Mouse (Mus musculus) heart, embryonic 14.5 days (tissue): ENCODE measurements around the gene Vps54. TPM values are rescaled to one million over a fixed set of nuclear protein-coding genes. Genes with fewer than 3 reads are reported as not detected.

Source experiments
- ATAC-seq: fragments of 200-750 bp; cut with Nextera tagmentation; 2 replicates; pipeline ENCODE4 v1.8.0; 2017; ENCODE audit warnings: low read depth, moderate TSS enrichment; ENCODE audit not compliant: insufficient number of reproducible peaks, insufficient read depth, low FRiP score
- H3K27ac ChIP-seq, 2 experiments: fragments of 200-500 bp in 1 of 2; fragments of 300-500 bp in 1 of 2; sonication (generic) in 1 of 2; replicated peaks in 1 of 2; 2 replicates each; pipeline ENCODE4 v1.5.1; 2012 to 2014; ENCODE audit warnings: low read depth in 2 of 2, low read length in 2 of 2, control low read depth in 1 of 2, mild to moderate bottlenecking in 1 of 2, mixed read lengths in 1 of 2; ENCODE audit not compliant: control insufficient read depth in 1 of 2, insufficient read depth in 1 of 2
- H3K27me3 ChIP-seq: fragments of 300-500 bp; sonication (generic); 2 replicates; pipeline ENCODE4 v1.6.1; 2014; ENCODE audit warnings: mild to moderate bottlenecking, low read length, control low read depth; ENCODE audit not compliant: control insufficient read depth, insufficient read depth
- H3K36me3 ChIP-seq: fragments of 300-500 bp; sonication (generic); 2 replicates; pipeline ENCODE4 v1.6.1; 2014; ENCODE audit warnings: mild to moderate bottlenecking, control low read depth, low read length, mixed read lengths; ENCODE audit not compliant: control insufficient read depth, insufficient read depth
- H3K4me1 ChIP-seq, 2 experiments: fragments of 200-500 bp in 1 of 2; fragments of 300-500 bp in 1 of 2; sonication (generic) in 1 of 2; 2 replicates each; pipeline ENCODE4 v1.6.1; 2012 to 2014; ENCODE audit warnings: low read length in 2 of 2, control low read depth in 1 of 2, mixed read lengths in 1 of 2; ENCODE audit not compliant: control insufficient read depth in 2 of 2, insufficient read depth in 2 of 2
- H3K4me2 ChIP-seq: fragments of 300-500 bp; sonication (generic); 2 replicates; pipeline ENCODE4 v1.6.1; 2014; ENCODE audit warnings: mild to moderate bottlenecking, low read length
- H3K4me3 ChIP-seq, 2 experiments: fragments of 200-500 bp in 1 of 2; fragments of 300-500 bp in 1 of 2; sonication (generic) in 1 of 2; 2 replicates each; pipeline ENCODE4 v1.5.1; 2012 to 2014; ENCODE audit warnings: low read length in 2 of 2, mild to moderate bottlenecking in 2 of 2, control low read depth in 1 of 2, low read depth in 1 of 2, moderate library complexity in 1 of 2; ENCODE audit not compliant: control insufficient read depth in 1 of 2, insufficient read depth in 1 of 2
- H3K9ac ChIP-seq: fragments of 300-500 bp; sonication (generic); 2 replicates; pipeline ENCODE4 v1.6.1; 2014; ENCODE audit warnings: mild to moderate bottlenecking, low read length
- H3K9me3 ChIP-seq: fragments of 300-500 bp; sonication (generic); 2 replicates; pipeline ENCODE4 v1.6.1; 2016; ENCODE audit warnings: low read length, control low read depth; ENCODE audit not compliant: control insufficient read depth
- WGBS: fragments of 180-500 bp; shearing (Covaris S2); extraction: QIAGEN DNeasy Blood & Tissue Kit; methylation state at CpG from one replicate; pipeline ENCODE4 v1.1.7; 2014; 5-methylcytosine and 5-hydroxymethylcytosine counted together
- polyA plus RNA-seq: library from polyadenylated mRNA; unstranded; fragments of >200 nt; fragmentation: Nextera tagmentation; extraction: Ambion mirVana; gene quantifications from 2 replicates; pipeline ENCODE4 v1.2.1, GENCODE M21; 2014

Gene Vps54
- polyA plus RNA-seq, 1 experiment from 2014 or later, result 12.3 TPM

DNA sequence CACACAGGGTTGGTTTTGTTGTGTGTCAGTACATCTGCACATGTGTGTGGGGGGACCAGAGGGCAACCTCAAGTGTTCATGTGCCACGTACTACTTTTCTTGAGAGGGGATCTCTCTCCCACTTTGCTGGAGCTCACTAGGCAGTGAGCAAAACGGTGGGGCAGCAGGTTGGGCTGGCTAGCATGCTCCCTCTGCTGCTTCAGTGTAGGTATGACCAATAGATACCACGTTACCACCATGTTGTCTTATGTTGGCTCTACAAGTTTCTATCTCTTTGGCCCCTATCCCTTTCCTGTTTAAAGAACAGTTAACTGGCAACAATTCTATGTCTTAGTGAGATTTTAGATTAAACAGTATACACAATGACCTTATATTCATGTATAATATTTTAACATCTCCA is 83.3 kb downstream of the Vps54 start:
- Histone ChIP-seq H3K27me3 (no peaks in the 10 kb centered on the region), H3K27ac (no peak overlapping the region; a peak in 1 of 4 replicates), H3K4me2 (no peak overlapping the region), H3K36me3 (peaks cover 88% of the 10 kb centered on the region), H3K9ac (no peak overlapping the region), H3K9me3 (no peaks in the 10 kb centered on the region), H3K4me3 (no peak overlapping the region), H3K4me1 (peaks cover 0 to 3% of the 10 kb centered on the region in 2 experiments; a peak in 1 of 4 replicates)
- 74% methylated on average over 3 of the region's 3 CpGs for WGBS
- no peak for ATAC-seq

DNA sequence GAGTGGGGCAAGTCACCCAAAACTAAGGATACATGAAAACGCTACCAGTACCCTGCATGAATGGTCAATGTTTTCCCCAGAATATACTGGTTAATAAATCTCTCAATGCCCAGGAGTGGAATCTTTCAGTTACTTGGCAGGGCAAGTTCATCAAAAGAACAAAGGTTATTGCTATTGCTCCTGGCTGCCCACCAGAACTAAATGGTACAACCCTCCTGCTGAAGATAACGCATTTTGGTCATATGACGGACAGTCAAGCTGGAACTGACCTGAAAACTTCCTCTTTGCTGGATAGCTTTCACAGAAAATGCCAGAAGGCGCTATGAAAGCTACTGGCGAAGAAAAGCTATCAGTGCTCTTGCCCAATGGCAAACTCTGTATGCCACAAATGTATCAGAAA is 86.7 kb downstream of the Vps54 start:
- no peak overlapping the region for H3K9ac ChIP-seq
- 92% methylated on average over 5 of the region's 5 CpGs for WGBS
- H3K4me3 ChIP-seq, result no peak overlapping the region
- H3K36me3 ChIP-seq, result peaks cover 93% of the 10 kb centered on the region
- no peaks in the 10 kb centered on the region for H3K9me3 ChIP-seq
- no peak for ATAC-seq
- no peak overlapping the region for H3K27ac ChIP-seq
- peaks cover 0 to 3% of the 10 kb centered on the region in 2 experiments; a peak in 1 of 4 replicates for H3K4me1 ChIP-seq
- no peaks in the 10 kb centered on the region for H3K27me3 ChIP-seq
- no peak overlapping the region for H3K4me2 ChIP-seq

DNA sequence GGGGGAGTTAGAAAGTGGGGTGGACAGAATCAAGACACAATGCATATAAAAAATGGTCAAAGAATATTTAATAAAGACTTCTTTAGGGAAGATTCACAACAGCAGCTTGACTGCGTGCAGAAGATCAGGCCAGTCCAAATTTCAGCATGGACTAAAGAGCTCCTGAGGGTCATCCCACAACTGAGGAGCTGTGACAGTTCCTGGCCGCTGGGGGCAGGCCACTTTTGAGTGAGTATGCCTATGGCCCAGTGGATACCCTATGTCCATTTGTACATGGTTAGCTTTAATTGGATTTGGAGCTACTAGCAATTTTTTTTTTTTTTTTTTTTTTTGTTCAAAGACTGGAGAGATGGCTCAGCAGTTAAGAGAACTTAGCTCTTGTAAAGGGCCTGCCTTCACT is 87.7 kb downstream of the Vps54 start:
- H3K27ac ChIP-seq, result no peak overlapping the region
- WGBS, result 64% methylated on average over 2 of the region's 2 CpGs
- no peak overlapping the region for H3K9ac ChIP-seq
- no peaks in the 10 kb centered on the region for H3K9me3 ChIP-seq
- H3K36me3 ChIP-seq, result peaks cover 93% of the 10 kb centered on the region
- H3K4me1 ChIP-seq, result no peaks in the 10 kb centered on the region
- H3K4me3 ChIP-seq, result no peak overlapping the region
- no peak for ATAC-seq
- no peak overlapping the region for H3K4me2 ChIP-seq
- H3K27me3 ChIP-seq, result no peaks in the 10 kb centered on the region

GRCm38 (mm10) chr11:21327486-21327885 is 88.4 kb downstream of the Vps54 start:
- H3K9ac ChIP-seq, result no peak overlapping the region
- H3K27ac ChIP-seq, result no peak overlapping the region
- no peaks in the 10 kb centered on the region for H3K27me3 ChIP-seq
- no peak overlapping the region for H3K4me2 ChIP-seq
- WGBS, result 84% methylated on average over 5 of the region's 5 CpGs
- no peak overlapping the region for H3K4me3 ChIP-seq
- no peaks in the 10 kb centered on the region for H3K9me3 ChIP-seq
- ATAC-seq, result no peak
- peaks cover 93% of the 10 kb centered on the region for H3K36me3 ChIP-seq
- no peaks in the 10 kb centered on the region for H3K4me1 ChIP-seq

GRCm38 (mm10) chr11:21328141-21328540 is 89.1 kb downstream of the Vps54 start:
- Histone ChIP-seq H3K9me3 (no peaks in the 10 kb centered on the region), H3K4me1 (no peaks in the 10 kb centered on the region), H3K4me2 (no peak overlapping the region), H3K27me3 (no peaks in the 10 kb centered on the region), H3K27ac (no peak overlapping the region), H3K36me3 (peaks cover 94% of the 10 kb centered on the region), H3K4me3 (no peak overlapping the region), H3K9ac (no peak overlapping the region)
- ATAC-seq, result no peak
- 67% methylated on average over 5 of the region's 5 CpGs for WGBS

- no peak overlapping the region for H3K4me3 ChIP-seq
- H3K27ac ChIP-seq, result no peak overlapping the region
- H3K27me3 ChIP-seq, result no peaks in the 10 kb centered on the region
- H3K36me3 ChIP-seq, result peaks cover 76% of the 10 kb centered on the region
- no peak overlapping the region for H3K4me2 ChIP-seq
- no peaks in the 10 kb centered on the region for H3K9me3 ChIP-seq
- H3K9ac ChIP-seq, result no peak overlapping the region
- WGBS, result 94% methylated on average over 5 of the region's 5 CpGs
- ATAC-seq, result no peak
- H3K4me1 ChIP-seq, result no peaks in the 10 kb centered on the region
Measured at GRCm38 (mm10) chr11:21332639-21333295, 93.7 kb downstream of the Vps54 start.

GRCm38 (mm10) chr11:21337855-21338254 is 98.8 kb downstream of the Vps54 start:
- Histone ChIP-seq H3K9me3 (no peaks in the 10 kb centered on the region), H3K27ac (no peak overlapping the region), H3K4me1 (no peaks in the 10 kb centered on the region), H3K36me3 (peaks cover 55% of the 10 kb centered on the region), H3K27me3 (no peaks in the 10 kb centered on the region), H3K4me2 (no peak overlapping the region), H3K9ac (no peak overlapping the region), H3K4me3 (no peak overlapping the region)
- WGBS, result 84% methylated on average over 1 of the region's 1 CpGs
- no peak for ATAC-seq

- no peak for ATAC-seq
- Histone ChIP-seq H3K9me3 (no peaks in the 10 kb centered on the region), H3K27me3 (no peaks in the 10 kb centered on the region), H3K4me2 (no peak overlapping the region), H3K4me3 (no peak overlapping the region), H3K4me1 (no peaks in the 10 kb centered on the region), H3K9ac (no peak overlapping the region), H3K27ac (no peak overlapping the region), H3K36me3 (peaks cover 56% of the 10 kb centered on the region)
- WGBS, result 83% methylated on average over 4 of the region's 4 CpGs
Measured at GRCm38 (mm10) chr11:21339088-21339487, 100.0 kb downstream of the Vps54 start.
